ENCODE assay signal across 29 mouse cellular contexts in genomic region chr12:111981831-111982230, GRCm38 (mm10). TPM values are rescaled to one million over a fixed set of nuclear protein-coding genes. Genes with fewer than 3 reads are reported as not detected.
"Had no signal": no experiment of that assay in that cellular context is flagged by ENCODE, and none has a peak within 500 bp of the region (broad histone marks: within the 10 kb centered on the region; RNA-seq: fewer than 3 reads in every experiment).

No protein-coding gene starts in this region.

- H3K4me3 ChIP-seq: gastrocnemius, adult 2 months; heart, embryonic 10.5 days; hindbrain, embryonic 10.5 days; hindbrain, embryonic 12.5 days; intestine, embryonic 15.5 days; layer of hippocampus, adult 2 months; left cerebral cortex, adult 2 months; limb, embryonic 10.5 days; limb, embryonic 12.5 days; liver, embryonic 13.5 days had no signal

- H3K27ac ChIP-seq: gastrocnemius, adult 2 months; hindbrain, embryonic 10.5 days; hindbrain, embryonic 12.5 days; hindbrain, embryonic 14.5 days; intestine, embryonic 15.5 days; layer of hippocampus, adult 2 months; left cerebral cortex, adult 2 months; limb, embryonic 10.5 days; limb, embryonic 12.5 days; liver, embryonic 13.5 days had no signal

- H3K4me1 ChIP-seq: limb, embryonic 10.5 days; liver, embryonic 13.5 days had no signal

- DNase-seq: gastrocnemius, adult 2 months; gastrocnemius, postnatal 10 days; gastrocnemius, postnatal 25 days; heart, adult 18-20 months; heart, postnatal 10 days; heart, postnatal 4 days; kidney, adult 18-20 months; kidney, adult 8-10 months; kidney, postnatal 10 days; kidney, postnatal 25 days; kidney, postnatal 4 days; liver; liver, embryonic 13.5 days had no signal

- H3K9me3 ChIP-seq: heart, embryonic 10.5 days; hindbrain, embryonic 10.5 days; hindbrain, embryonic 12.5 days; intestine, embryonic 15.5 days; limb, embryonic 10.5 days; limb, embryonic 12.5 days; liver, embryonic 13.5 days had no signal

- H3K27me3 ChIP-seq: intestine, embryonic 15.5 days; liver, embryonic 13.5 days had no signal

- ATAC-seq: hindbrain, embryonic 16.5 days; inflammation-experienced regulatory T-cells, adult 6 months; intestine, embryonic 15.5 days; intestine, postnatal 0 days had no signal

- H3K4me2 ChIP-seq: hindbrain, embryonic 12.5 days; hindbrain, embryonic 14.5 days; intestine, embryonic 15.5 days; limb, embryonic 12.5 days; liver, embryonic 11.5 days; liver, embryonic 13.5 days had no signal

- H3K9ac ChIP-seq: hindbrain, embryonic 12.5 days; hindbrain, embryonic 14.5 days; intestine, embryonic 15.5 days; limb, embryonic 12.5 days; liver, embryonic 13.5 days had no signal

- H3K36me3 ChIP-seq: heart, embryonic 10.5 days; hindbrain, embryonic 10.5 days; hindbrain, embryonic 12.5 days; intestine, embryonic 15.5 days; limb, embryonic 10.5 days; limb, embryonic 12.5 days; liver, embryonic 13.5 days had no signal

RNA-seq across cellular contexts. Expression of gene Rd3l, which starts 0.7 kb away (rescaled TPM):
- polyA plus RNA-seq: hindbrain, embryonic 10.5 days; hindbrain, embryonic 12.5 days; hindbrain, embryonic 14.5 days; hindbrain, embryonic 16.5 days; inflammation-experienced regulatory T-cells, adult 6 months; intestine, embryonic 15.5 days; intestine, postnatal 0 days; kidney, embryonic 14.5 days; kidney, embryonic 16.5 days; limb, embryonic 10.5 days; limb, embryonic 12.5 days; limb, embryonic 14.5 days; liver, embryonic 11.5 days; liver, embryonic 13.5 days had no signal
